Mouse (Mus musculus): Measurements from ENCODE around the gene Olfr974. TPM values are rescaled to one million over a fixed set of nuclear protein-coding genes. Genes with fewer than 3 reads are reported as not detected.
"Not testable (repeated sequence)": the region's sequence is repeated elsewhere in the genome, so short reads cannot be mapped to it uniquely, and the experiment has no call there.

The Olfr974 gene
- polyA plus RNA-seq, 1 experiment from 2014 or later: not detected

DNA sequence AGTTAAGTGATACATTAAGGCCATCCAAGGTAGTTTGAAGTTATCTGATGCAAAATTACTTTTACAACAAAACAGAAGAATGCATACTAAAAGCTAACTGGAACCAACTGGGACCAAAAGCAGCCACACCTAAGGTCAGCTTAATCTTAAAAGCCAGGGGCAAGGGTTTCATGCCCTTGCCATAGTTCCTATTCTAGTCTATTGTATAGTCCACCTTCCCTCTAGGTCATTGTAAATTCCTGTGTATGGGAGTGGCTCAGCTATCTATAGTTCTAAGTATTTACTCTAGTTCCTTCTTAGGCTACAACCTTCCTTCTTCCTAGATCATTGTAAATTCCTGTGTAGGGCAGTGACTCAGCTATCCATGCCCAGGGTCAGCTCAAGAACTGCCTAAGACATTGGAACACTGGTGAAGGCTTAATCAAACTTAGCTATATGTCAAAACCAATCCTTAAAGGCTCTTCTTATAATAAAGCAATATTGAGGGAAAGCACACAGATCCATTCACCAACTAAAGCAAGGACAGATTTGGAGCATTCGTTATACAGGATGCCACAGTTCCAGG, 39.4 kb downstream of the Olfr974 start:
- not testable (repeated sequence) for DNase-seq (ENCODE audit: low spot score); H3K36me3 ChIP-seq (ENCODE audit: control insufficient read depth, insufficient read depth, low read length); H3K4me2 ChIP-seq (ENCODE audit: low read length); H3K27ac ChIP-seq (ENCODE audit: low read depth); H3K27me3 ChIP-seq (replicated peaks; ENCODE audit: control insufficient read depth, insufficient read depth, low read length); H3K9ac ChIP-seq (ENCODE audit: low read length); ATAC-seq (replicated peaks; ENCODE audit: low FRiP score, low TSS enrichment, low read depth); H3K4me1 ChIP-seq (replicated peaks; ENCODE audit: control insufficient read depth, insufficient read depth, low read length); H3K4me3 ChIP-seq (ENCODE audit: low read depth, low read length); H3K9me3 ChIP-seq (ENCODE audit: control insufficient read depth, low read length)
- WGBS: 83% methylated on average over 1 of the region's 1 CpGs

- no peaks in the 10 kb centered on the region for H3K4me1 ChIP-seq (replicated peaks; ENCODE audit: control insufficient read depth, insufficient read depth, low read length)
- H3K9me3 ChIP-seq (ENCODE audit: control insufficient read depth, low read length): no peaks in the 10 kb centered on the region
- no peaks in the 10 kb centered on the region for H3K27me3 ChIP-seq (replicated peaks; ENCODE audit: control insufficient read depth, insufficient read depth, low read length)
- DNase-seq (ENCODE audit: low spot score) (no peak), ATAC-seq (replicated peaks; ENCODE audit: low FRiP score, low TSS enrichment, low read depth) (no peak)
- no peak within 1 kb of the TSS for H3K9ac ChIP-seq (ENCODE audit: low read length)
- no peak within 1 kb of the TSS for H3K27ac ChIP-seq (ENCODE audit: low read depth)
- WGBS: 79% methylated on average over 2 of the region's 2 CpGs
- H3K4me3 ChIP-seq (ENCODE audit: low read depth, low read length): no peak within 1 kb of the TSS
- no peaks in the 10 kb centered on the region for H3K36me3 ChIP-seq (ENCODE audit: control insufficient read depth, insufficient read depth, low read length)
- H3K4me2 ChIP-seq (ENCODE audit: low read length): no peak within 1 kb of the TSS
Observed at GRCm38 (mm10) chr9:39991813-39992212, 54.5 kb downstream of the Olfr974 start, which contains the start of gene Olfr978. Olfr978 (plus strand) TSS chr9:39992113.

Other genes with a start within 250 kb of the Olfr974 start
- gene Olfr149, start 230.4 kb upstream of the Olfr974 start, polyA plus RNA-seq (2014; fragmentation: Nextera tagmentation; extraction: Ambion mirVana): not detected in 2 replicates
- not detected in 2 replicates for gene Olfr965, start 226.1 kb upstream of the Olfr974 start, polyA plus RNA-seq (2014; fragmentation: Nextera tagmentation; extraction: Ambion mirVana)
- gene Olfr150, start 206.5 kb upstream of the Olfr974 start, polyA plus RNA-seq (2014; fragmentation: Nextera tagmentation; extraction: Ambion mirVana): not detected in 2 replicates
- gene Olfr967, start 191.3 kb upstream of the Olfr974 start, polyA plus RNA-seq (2014; fragmentation: Nextera tagmentation; extraction: Ambion mirVana): not detected in 2 replicates
- not detected in 2 replicates for gene Olfr968, start 154.2 kb upstream of the Olfr974 start, polyA plus RNA-seq (2014; fragmentation: Nextera tagmentation; extraction: Ambion mirVana)
- gene Olfr969, start 146.6 kb upstream of the Olfr974 start, polyA plus RNA-seq (2014; fragmentation: Nextera tagmentation; extraction: Ambion mirVana): not detected in 2 replicates
- not detected in 2 replicates for gene Olfr970, start 128.6 kb upstream of the Olfr974 start, polyA plus RNA-seq (2014; fragmentation: Nextera tagmentation; extraction: Ambion mirVana)
- not detected in 2 replicates for gene Olfr971, start 100.6 kb upstream of the Olfr974 start, polyA plus RNA-seq (2014; fragmentation: Nextera tagmentation; extraction: Ambion mirVana)
- gene Olfr972, start 71.1 kb upstream of the Olfr974 start, polyA plus RNA-seq (2014; fragmentation: Nextera tagmentation; extraction: Ambion mirVana): not detected in 2 replicates
- gene Olfr229, start 30.2 kb upstream of the Olfr974 start, polyA plus RNA-seq (2014; fragmentation: Nextera tagmentation; extraction: Ambion mirVana): not detected in 2 replicates
- gene Olfr975, start 14.5 kb downstream of the Olfr974 start, polyA plus RNA-seq (2014; fragmentation: Nextera tagmentation; extraction: Ambion mirVana): not detected in 2 replicates
- gene Olfr976, start 23.6 kb downstream of the Olfr974 start, polyA plus RNA-seq (2014; fragmentation: Nextera tagmentation; extraction: Ambion mirVana): not detected in 2 replicates
- gene Olfr978, start 54.6 kb downstream of the Olfr974 start, polyA plus RNA-seq (2014; fragmentation: Nextera tagmentation; extraction: Ambion mirVana): not detected in 2 replicates
- gene Olfr979, start 66.0 kb downstream of the Olfr974 start, polyA plus RNA-seq (2014; fragmentation: Nextera tagmentation; extraction: Ambion mirVana): not detected in 2 replicates
- gene Olfr980, start 72.1 kb downstream of the Olfr974 start, polyA plus RNA-seq (2014; fragmentation: Nextera tagmentation; extraction: Ambion mirVana): not detected in 2 replicates
- not detected in 2 replicates for gene Olfr981, start 84.0 kb downstream of the Olfr974 start, polyA plus RNA-seq (2014; fragmentation: Nextera tagmentation; extraction: Ambion mirVana)
- not detected in 2 replicates for gene Olfr982, start 136.3 kb downstream of the Olfr974 start, polyA plus RNA-seq (2014; fragmentation: Nextera tagmentation; extraction: Ambion mirVana)
- gene Olfr983, start 156.1 kb downstream of the Olfr974 start, polyA plus RNA-seq (2014; fragmentation: Nextera tagmentation; extraction: Ambion mirVana): not detected in 2 replicates
- gene Olfr984, start 176.7 kb downstream of the Olfr974 start, polyA plus RNA-seq (2014; fragmentation: Nextera tagmentation; extraction: Ambion mirVana): not detected in 2 replicates
- not detected in 2 replicates for gene Olfr985, start 192.7 kb downstream of the Olfr974 start, polyA plus RNA-seq (2014; fragmentation: Nextera tagmentation; extraction: Ambion mirVana)
- gene Tmem225, start 210.6 kb downstream of the Olfr974 start, polyA plus RNA-seq (2014; fragmentation: Nextera tagmentation; extraction: Ambion mirVana): not detected in 2 replicates
- gene Olfr986, start 243.4 kb downstream of the Olfr974 start, polyA plus RNA-seq (2014; fragmentation: Nextera tagmentation; extraction: Ambion mirVana): not detected in 2 replicates

Measured in intestine, embryonic 14.5 days (tissue).